Mouse (Mus musculus): ENCODE measurements around the gene Ntrk3.

Ntrk3 gene

DNA sequence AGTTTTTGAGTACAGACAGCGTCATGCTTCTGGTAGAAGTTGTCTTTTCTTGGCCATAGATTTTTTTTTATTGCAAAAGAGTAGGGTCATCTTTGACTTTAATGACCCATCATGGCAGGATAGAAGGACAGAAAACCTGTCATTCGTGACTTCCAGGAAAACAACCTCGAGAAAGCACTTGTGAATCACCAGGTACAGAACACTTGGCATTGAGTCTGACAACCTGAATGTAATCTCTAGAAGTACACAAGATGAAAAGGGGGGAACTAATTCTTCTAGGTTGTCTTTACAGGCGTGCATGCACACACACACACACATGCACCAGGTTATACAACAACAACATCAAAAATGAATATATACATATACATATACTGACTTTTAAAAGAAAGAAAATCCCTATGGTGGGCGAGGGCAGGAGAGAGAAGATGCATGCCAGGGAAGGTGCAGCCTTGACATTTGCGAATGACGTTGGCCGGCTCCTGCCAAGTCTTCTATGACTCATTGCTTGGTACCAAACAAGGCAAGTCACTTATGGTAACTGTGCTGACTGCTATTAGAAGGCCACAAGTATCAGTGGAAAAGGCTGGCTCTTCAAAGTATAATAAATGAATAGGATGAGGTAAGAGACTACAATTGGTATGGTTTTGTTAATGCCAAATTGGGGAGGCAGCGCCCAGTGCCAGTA lies 217.4 kb downstream of the Ntrk3 start:
- DNase-seq (ENCODE audit: low read depth), result no peak

DNA sequence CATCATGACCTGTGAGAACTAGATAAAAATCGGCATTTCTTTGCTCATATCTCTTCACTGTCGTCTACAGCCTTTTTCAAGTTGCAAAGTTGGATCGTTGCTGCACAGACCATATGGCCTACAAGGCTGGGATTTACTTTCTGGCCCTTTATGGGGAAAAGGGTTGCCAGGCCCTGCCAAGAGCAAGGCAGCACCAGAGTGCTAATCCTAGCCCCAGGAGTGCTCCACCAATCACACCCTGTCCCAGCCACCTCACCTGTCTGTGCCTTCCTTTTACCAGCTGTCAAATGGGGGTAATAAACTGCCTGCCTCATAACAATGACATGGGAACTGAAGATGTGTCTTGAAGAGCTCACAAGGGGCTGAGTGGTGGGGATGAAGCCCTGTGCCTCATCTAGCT lies 218.1 kb downstream of the Ntrk3 start:
- no peak for DNase-seq (ENCODE audit: low read depth)

DNA sequence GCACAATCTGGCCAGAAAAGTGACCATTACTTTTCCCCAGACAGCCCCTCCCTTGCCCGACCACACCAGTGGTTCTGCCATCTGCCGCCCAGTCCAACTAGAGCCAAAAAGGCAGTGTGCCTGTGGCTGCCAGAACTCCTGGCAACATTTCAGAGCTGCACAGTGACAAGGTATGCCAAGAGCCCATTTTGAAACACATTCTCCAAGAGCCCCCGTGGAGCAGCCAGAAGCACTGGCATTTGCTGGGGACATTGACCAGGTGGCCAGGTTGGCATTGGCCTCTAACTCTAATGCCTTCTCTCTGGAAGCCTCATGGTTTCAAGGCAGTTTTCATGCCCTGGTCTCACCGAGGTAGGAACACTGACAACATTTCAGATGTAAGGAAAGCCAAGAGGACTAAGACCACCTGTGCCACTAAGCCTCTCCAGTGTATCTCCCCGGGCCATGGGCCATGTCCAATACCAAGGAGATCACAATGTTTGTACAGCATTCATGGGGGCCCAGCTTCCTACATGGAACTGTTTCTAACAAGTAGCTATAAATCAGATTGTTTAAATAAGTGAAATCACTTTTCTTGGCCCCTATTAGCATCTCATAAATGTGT lies 218.9 kb downstream of the Ntrk3 start:
- no peak for DNase-seq (ENCODE audit: low read depth)

DNA sequence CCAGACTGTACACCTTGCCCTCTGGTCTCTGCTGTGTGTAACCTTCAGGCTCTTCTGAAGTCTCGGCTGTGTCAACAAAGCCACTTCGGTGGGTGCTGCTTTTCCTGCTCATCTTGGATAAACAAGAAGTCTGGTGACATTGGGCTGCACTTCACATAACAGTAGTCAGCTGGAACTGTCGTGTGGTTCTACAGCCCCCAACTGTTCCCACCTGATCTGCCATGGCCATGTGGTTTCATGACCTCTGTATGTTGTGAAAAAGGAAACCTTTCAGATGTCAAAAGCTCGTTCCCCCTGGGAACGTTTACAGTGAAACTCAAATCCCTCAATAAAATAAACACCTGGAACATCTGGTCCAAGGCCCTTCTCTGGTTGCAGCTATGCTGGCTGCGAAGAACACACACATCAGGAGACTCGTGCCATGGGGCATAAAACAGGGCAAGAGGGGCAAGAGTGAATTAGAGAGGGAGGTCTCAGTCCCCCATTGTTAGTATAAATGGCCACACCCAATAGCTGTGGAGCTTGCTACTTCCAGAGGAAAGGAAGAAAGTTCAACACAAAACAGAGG lies 222.7 kb downstream of the Ntrk3 start:
- no peak for DNase-seq (ENCODE audit: low read depth)

DNA sequence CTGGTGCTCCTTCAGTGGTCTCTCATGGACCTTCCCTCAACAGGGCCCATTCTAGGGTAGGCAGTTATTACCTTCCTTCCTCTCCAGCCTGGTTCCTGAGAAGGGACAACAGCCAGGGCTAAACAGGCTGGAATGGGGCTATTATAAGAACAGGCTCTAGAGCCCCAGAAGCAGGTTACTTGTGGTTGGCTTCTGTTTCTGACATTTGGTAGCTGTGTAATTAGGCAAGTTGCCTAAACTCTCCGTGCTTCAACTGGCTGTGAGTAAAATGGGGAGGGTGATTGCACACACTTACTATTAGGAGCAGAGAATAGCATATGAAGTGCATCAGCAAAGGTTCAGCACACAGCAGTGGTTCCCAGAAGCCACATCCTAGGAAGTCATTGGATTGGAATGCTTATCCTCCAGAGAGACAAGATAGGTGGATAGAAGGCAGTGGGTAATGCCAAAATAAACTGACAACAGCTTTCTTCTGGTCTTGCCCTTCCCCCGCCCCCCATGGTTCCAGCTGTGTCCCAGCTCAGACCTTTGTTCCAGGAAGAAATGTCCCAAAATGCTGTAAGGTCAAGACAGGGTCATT lies 230.7 kb downstream of the Ntrk3 start:
- no peak for DNase-seq (ENCODE audit: low read depth)

DNA sequence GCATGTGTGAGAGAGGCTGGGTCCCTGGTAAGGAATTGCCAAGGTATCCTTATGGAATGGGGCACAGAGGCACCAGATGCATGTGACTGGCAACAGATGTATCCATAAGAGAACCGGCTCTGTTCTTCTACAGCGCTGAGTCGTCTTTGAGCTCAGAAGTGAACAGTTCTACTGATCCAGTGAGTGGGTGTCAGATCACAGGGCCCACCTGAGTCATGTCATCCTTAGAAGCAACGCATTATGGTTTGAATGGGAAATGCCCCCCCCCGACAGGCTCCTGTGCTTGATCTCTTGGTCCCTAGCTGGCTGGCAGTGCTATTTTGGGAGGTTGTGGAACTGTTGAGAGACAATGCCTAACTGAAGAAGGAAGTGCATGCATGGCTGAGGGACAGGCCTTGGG lies 236.9 kb downstream of the Ntrk3 start:
- no peak for DNase-seq (ENCODE audit: low read depth)

DNA sequence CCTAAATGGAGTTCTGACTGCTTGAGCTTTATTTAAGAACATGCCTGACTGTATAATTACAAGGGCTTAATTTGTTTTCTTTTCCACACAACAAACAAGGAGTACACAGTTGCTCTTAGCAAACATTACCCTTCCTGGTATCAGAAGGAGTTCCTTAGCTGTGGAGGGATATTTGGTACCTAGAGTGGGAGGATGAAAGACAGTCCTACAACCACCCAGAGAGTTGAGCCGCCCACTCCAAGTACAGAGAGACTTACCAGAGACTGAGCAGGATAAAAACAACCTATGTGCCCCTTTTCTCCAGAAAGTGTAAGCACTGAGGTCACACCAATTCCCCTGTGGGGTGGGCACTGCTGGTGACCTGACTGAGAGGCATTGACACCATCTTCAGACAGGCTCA lies 237.8 kb downstream of the Ntrk3 start:
- DNase-seq (ENCODE audit: low read depth), result no peak

DNA sequence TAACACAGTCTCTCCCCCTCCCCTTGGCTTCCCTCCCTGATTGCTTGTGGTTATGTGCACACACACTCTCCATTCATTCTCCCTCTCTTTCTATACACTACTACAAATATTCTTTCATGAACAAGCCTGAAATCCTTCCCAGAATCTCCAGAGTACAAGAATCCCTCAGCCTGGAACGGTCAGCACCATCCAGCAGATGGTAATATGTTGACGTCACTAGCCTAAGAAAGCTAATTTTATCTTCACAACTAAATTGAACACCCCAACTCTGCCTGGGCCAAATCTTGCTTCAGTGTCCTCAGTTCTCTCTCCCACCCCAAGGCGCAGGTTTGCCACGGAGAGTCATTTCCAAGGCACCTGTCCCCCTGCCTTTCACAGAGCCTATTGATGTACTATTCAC lies 239.5 kb downstream of the Ntrk3 start:
- DNase-seq (ENCODE audit: low read depth), result no peak

DNA sequence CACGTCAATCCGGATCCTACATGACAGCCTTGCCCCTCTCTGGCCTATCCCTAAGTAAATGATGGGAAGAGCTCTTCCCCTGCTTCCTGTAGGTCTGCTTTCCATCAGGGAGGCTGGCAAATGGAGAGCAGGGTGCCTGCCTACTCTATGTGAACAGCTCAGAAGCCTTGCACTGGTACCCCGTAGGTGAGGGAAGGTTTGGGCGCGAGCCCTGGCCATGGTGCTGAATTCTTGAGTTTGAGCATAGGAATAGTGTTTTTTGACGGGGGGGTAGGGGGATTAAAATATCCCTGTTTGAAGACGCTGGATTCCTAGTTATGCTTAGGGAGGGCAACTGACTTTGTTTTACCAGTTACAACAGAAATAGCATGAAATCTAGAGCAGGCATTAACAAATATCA lies 240.0 kb downstream of the Ntrk3 start:
- no peak for DNase-seq (ENCODE audit: low read depth)

DNA sequence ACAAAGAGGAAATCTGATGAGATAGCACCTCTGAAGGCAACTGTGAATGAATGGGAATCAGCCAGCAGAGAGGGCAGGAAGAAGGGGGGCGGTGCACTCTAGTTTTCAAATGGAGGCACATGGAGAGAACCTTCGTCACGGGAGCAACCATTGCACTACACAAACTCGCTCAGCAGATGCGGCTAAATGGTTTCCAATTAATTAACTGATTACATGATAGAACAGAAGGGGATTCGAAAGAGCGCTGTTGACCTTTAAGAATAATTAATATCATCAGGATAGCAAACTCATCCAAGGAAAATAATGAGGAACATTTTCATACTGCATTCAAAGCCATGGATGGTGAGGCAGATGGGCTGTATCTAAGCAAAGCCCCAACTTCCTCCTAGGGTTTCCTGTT lies 244.2 kb downstream of the Ntrk3 start:
- DNase-seq (ENCODE audit: low read depth), result no peak

DNA sequence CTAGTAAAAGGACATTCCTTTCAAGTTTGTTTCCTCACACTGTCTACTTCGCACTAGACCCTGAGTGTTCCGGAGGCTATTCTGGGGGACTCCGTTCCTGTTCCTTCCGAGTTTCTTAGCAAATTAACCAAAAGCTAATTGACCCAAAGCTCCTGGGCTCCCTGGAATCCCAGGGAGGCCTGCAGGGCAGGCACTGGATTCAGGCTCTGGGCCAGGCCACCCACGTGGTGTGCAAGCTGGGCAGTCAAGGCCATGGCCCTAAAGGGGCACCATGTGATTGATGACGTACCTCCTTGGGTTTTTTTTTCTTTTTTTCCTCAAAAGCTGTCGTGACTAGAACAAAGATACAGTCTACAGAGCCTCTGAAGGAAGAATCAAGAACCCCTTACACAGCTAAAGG lies 246.6 kb downstream of the Ntrk3 start:
- DNase-seq (ENCODE audit: low read depth), result no peak

DNA sequence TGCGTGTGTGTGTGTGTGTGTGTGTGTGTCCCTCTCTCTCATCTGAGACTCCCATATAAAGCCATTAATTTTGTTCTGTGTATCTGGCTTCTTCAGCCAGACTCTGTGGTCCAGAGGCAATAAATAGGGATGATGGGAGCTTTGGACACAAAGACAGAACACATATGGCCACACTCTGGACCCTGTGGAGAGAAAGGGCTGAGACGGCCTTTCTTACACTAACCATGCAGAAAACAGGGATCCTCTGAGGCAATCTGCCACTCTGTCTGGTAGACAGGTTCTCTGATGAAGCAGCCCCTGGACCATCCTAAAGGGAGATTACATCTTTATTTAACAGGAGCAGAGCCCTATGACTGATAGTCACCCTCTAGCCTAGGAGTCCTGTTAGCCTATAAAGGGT lies 253.5 kb downstream of the Ntrk3 start:
- no peak for DNase-seq (ENCODE audit: low read depth)

DNA sequence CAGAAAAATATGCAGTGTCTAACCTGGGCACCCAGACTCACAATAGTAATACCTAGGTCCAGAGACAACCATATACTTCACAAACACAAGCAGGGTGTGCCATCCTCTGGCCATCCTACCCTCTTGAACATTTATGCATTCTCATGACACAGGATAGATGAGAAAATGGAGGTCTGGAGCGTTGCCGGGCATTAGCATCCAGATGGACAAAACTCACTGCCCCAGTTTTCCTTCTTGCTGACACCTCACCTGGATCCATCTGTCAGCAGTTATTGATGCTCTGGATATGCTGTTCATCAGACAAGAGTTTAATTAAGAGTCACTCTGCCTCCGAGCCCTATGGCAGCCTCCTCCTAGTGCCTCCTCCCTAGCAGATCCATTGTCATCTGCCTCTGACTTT lies 254.1 kb downstream of the Ntrk3 start:
- no peak for DNase-seq (ENCODE audit: low read depth)

DNA sequence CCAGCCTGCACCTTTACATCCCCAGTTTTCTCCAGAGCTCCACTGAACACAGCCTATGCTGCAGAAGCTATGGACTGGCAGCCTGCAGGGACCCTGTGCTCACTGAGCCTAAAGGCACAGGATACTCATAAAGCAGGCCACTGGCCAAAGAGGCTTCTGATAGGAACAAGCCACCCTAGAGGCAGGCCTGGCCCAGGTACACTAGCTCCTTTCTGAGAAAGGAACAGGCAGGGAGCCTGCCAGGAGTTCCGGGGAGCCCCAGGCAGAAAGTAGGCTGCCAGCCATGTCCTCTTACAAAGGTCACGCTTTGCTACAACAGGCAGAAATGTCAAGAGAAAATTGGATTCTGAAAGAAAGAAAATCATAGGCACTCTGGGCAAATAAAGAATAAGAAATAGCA lies 254.8 kb downstream of the Ntrk3 start:
- no peak for DNase-seq (ENCODE audit: low read depth)

DNA sequence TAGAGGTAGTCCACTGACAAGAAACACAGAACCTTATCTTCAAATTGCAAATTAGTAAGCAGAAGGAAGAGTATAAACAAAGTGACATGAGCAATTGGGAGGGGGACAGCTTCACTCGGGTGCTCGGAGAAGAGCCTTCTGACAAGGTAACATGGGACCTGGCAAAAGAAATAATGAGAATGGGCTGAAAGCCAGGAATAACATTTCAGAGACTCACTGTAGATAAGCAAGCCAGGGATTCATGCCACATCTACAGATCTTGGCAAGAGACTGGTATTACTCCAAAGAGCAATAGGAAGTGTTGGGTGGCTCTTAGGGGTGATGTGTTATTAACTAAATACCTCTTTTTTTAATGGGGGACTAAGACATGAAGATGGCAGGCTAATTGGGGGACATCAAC lies 258.9 kb downstream of the Ntrk3 start:
- DNase-seq (ENCODE audit: low read depth), result no peak

DNA sequence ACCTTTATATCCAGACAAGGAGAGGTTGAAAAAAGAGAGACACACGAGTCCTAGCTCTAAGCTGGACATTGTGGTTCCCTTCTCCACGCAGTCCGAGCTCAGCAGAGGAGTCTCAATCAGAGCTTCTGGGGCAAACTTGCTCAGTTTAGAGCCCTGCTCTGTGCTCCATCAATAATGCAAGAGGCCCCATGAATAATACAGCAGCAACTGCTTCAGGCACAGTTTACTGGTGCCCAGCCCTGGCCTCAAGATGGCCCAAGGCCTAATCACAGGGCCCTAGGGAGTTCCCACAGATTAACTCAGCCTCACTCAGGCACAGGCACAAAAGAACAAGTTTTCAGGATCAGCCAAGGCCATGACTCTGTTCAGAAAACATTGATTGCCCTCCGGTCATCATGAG lies 266.1 kb downstream of the Ntrk3 start:
- DNase-seq (ENCODE audit: low read depth), result no peak

DNA sequence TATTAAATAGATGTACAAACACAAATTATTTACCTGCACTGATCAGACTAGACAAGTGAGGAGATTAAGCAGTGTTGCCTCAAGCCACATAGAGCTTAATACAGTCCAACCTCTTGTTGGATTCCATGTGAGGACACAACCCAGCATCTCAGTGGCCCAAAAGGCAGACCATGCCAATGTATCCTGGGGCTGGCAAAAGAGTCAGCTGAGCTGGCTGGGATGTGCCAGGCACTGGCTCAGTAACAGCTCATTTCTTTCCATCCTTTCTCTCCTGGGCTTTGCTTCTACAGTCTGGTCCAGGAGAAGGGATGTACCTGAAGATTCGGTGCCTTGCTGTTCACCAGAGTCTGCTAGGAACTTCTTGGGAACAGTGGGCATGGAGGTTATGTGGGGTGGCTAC lies 266.5 kb downstream of the Ntrk3 start:
- DNase-seq (ENCODE audit: low read depth), result no peak

DNA sequence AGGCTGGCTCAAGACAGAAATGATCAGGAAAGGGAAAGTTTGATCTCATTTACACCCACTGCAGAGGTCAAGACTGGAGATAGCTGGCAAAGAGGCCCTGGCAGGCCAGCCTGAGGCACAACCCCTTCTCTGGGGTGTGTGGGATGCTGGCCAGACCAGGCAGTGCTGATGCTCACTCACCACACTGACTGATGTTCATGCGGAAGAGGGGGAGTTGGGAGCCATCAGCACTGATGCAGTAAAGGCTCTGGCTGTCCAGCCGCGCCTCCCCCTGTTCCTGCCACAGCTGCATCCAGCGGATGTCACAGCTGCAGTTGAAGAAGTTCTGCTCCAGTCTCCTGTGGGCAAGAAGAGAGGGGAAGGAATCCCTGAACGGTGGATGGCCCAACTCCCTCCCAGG lies 275.2 kb downstream of the Ntrk3 start:
- DNase-seq (ENCODE audit: low read depth), result no peak

DNA sequence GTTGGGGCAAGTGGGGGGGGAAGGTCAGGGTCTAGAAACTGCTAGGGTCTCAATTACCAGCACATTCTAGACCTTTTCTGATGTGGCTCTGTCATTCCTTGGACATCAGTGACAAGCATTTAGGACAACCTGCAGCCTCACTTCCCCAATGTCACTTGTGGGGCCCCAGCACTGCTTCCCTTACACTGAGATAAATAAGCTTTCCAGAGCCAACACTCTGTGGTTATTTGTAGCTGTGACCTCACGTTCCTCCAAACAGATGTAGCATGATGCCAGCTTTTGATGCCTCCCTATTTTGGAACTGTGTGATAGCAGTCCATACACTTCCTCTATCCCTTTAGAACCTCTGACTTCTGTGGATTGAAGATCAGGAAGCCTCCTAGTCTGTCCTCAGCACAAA lies 278.8 kb downstream of the Ntrk3 start:
- DNase-seq (ENCODE audit: low read depth), result no peak

DNA sequence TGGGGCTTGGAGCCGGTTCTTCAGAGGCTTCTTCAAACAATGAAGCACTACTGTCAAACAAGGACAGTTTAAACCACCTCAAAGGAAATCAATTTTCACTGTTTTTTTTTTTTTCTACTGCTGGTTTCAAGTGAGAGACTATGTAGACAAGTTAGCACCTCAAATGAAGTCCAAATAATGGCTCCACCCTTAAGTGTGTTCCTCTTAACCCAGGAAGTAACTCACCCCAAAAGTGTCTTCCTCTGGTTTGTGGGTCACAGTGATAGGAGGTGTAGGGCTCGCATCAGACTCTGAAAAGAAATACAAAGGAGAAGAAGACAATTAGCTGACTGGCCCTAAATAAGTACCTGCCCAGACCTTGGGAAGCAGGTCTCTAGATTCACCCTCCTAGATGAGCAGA lies 286.1 kb downstream of the Ntrk3 start:
- DNase-seq (ENCODE audit: low read depth), result peak; percentile 72

DNA sequence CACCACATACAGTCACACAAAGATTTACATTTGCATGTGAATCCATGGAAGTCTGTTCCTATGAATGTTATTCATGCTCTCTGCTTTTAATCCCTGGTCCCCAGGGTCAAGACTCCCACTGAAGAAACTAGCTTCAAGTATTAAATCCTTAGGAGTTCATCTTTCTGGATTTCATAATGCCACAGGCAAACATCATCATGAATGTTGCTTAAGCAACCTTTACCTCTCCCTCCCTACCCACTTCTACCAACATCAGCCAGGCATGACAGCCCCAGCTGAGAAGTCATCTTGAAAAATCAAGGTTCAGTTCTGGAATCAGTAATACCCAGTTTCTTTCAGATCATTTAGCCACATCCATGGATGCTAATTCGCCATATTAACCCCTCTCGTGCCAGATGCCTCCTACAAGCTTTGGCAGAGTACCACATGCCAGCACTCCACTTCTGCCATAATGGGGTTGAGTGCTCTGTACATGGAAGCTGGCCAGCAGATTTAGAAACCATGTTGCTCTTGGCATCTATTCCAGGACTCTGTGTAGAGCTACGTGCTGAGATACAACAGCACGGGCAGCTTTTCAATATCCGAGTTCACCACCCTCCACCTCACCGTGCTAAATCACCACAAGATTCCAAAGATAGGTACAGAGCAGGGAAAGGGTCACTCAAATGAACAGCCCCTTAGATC lies 287.8 kb downstream of the Ntrk3 start:
- DNase-seq (ENCODE audit: low read depth), result no peak

DNA sequence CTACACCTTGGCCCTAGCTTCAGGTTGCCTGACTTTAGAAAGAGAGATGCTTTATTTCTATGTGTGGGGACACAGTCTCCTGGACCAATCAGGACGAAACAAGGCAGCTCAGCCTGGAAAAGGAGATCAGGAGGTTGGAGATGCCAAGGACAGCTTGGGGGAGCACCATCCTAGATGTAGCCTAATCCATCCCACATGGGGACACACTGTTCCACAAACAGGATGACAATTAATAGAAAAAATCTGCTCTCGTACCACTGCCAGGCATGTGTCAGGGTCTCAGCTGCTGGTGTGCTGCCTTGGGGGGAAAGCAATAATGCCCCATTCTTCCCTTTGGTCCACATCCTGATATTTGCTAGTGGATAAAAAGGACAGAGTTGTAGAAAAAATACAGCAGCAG lies 289.0 kb downstream of the Ntrk3 start:
- no peak for DNase-seq (ENCODE audit: low read depth)
